Mouse (Mus musculus): ENCODE measurements around the gene March11.

DNA sequence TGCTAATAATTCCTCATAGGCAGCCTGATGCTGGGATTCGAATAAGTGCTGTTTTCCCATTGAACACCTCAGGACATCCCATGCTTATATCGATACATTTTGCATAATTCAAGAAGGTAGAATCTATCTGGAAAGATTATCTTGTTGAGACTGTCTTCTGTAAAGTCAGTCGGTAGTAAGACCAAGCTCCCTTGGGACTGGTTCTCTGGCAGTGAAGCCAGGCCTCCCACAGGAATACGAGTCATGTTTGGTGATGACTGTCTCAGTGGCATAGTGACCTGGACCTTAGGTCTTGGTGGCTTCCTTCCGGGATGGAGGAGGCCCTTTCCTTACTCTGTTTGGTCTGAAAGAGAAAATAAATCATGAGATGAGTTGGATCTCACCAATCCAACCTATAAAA is 57.7 kb downstream of the March11 start:
- no peak for TF ChIP-seq CTCF (IDR thresholded peaks at IDR 0.05; ENCODE audit: low read depth)
- no peak for TF ChIP-seq EP300 (optimal IDR thresholded peaks at IDR 0.05)

All from stomach, postnatal 0 days (tissue).